Mouse (Mus musculus) E14TG2a.4 (cell line): ENCODE measurements around the gene Ifrd2.

Source experiments
- H3K27me3 ChIP-seq: 2 replicates; pipeline ENCODE4 v1.6.1; 2014; ENCODE audit warnings: low read length, control low read depth; ENCODE audit not compliant: insufficient read depth
- H3K36me3 ChIP-seq: 2 replicates; pipeline ENCODE4 v1.6.1; 2014; ENCODE audit warnings: low read length, control low read depth; ENCODE audit not compliant: insufficient read depth
- H3K4me1 ChIP-seq: replicated peaks from 2 replicates; pipeline ENCODE4 v1.6.1; 2014; ENCODE audit warnings: low read depth, low read length, control low read depth
- H3K4me3 ChIP-seq: replicated peaks from 2 replicates; pipeline ENCODE4 v1.5.1; 2014; ENCODE audit warnings: mild to moderate bottlenecking, low read length
- H3K9me3 ChIP-seq: 2 replicates; pipeline ENCODE4 v1.6.1; 2014; ENCODE audit warnings: low read length, control low read depth
- CTCF ChIP-seq: conservative IDR thresholded peaks from 2 replicates; pipeline ENCODE4 v1.5.1; 2014; ENCODE audit warnings: low read length
- NANOG ChIP-seq: IDR thresholded peaks from 2 replicates; pipeline ENCODE4 v1.6.1; 2014; ENCODE audit warnings: borderline replicate concordance, low read length, mixed read lengths
- POU5F1 ChIP-seq: IDR thresholded peaks from 2 replicates; pipeline ENCODE4 v1.6.1; 2014; ENCODE audit warnings: low read length, borderline replicate concordance

The Ifrd2 gene

DNA sequence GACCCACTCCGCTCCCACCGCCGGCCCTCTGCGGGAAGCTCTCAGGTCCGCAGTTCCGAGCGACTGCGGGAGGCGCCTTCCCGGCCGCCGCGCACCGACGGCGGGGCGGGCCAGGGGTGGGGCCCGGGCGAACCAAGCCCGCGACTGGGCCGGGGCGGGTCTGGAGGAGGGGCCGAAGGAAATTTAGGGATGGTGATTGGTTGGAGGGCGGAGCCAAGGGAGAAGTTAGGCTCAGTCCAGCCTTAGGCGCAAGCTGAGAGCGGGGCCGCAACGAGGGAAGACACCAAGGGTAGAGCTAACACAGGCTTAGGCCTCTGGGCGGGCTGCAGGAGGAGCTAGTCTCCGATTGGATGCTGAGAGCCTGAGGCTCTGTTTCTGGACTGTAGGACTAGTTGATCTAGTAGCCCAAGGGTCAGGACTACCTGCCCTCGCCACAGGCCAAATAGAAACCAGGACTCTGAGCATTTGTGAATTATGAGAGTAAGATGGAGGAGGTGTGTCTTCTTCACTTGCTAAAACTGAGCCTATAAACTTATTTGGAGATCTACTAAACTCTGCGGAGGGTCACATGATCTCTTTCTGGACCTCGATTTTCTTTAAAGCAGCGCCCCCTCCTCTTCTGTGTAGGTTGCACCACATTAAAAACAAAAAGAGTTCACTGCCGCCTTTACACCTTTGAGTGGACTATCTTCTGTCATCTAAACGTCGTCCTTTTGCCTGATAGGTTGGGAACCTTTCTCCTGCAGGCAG is 48.0 kb downstream of the Ifrd2 start, which contains the start of gene Gnai2:
Gnai2 (minus strand) TSS at position 89 of the 750 bp plus-strand sequence.
- peak within 1 kb of the TSS; percentile 88 for H3K4me3 ChIP-seq
- H3K27me3 ChIP-seq, result peaks cover 24% of the 10 kb centered on the region
- H3K4me1 ChIP-seq, result peaks cover 66% of the 10 kb centered on the region
- TF ChIP-seq POU5F1 (no peak), CTCF (no peak), NANOG (no peak)
- no peaks in the 10 kb centered on the region for H3K9me3 ChIP-seq
- peaks cover 15% of the 10 kb centered on the region for H3K36me3 ChIP-seq

DNA sequence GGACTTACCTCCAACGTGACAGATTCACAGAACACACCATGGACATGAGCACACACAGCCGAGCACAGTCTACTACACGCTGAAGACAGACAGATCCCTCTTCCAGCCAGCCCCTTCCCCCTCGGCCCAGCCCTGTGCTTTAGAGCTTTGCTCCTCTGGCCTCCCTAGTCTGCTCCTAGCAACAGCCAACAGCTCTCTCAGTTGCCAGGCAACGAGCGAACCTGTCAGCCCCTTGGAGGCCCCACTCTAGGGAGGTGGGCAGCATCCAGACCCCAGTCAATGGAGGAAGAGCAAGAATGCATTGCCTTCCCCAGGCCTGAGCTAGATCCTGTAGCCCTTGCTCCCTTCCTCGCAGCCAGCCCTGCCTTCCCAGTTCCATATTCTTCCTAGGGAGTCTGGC is 49.6 kb downstream of the Ifrd2 start:
- Histone ChIP-seq H3K27me3 (peaks cover 16% of the 10 kb centered on the region), H3K36me3 (peaks cover 9% of the 10 kb centered on the region), H3K4me1 (peaks cover 67% of the 10 kb centered on the region), H3K9me3 (no peaks in the 10 kb centered on the region), H3K4me3 (no peak overlapping the region)
- no peak for TF ChIP-seq POU5F1

DNA sequence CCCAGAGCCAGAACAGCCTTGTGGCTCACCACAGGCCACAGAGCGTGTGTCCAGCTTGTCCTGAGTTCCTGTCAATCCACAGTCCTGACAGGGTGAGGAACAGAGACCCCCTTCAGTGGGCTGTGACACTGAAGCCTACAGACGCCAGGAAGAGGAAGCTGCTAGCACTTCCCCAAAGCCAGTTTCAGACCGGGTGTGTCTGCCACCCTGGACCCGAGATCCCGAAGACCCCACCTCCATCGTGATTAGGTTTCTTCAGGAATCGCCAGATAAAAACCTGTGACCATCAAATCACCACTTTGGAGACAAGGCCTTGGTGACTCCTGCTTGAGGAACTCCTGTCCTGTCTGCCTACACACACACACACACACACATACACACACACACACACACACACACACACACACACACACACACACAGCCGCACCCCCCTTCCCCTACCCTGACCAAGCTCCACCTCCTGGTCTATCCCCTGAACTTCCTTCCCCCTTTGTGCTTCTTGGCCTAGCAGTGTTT is 52.9 kb downstream of the Ifrd2 start:
- H3K4me1 ChIP-seq, result peaks cover 70% of the 10 kb centered on the region
- no peak for TF ChIP-seq NANOG
- no peak for TF ChIP-seq CTCF
- TF ChIP-seq POU5F1, result no peak
- H3K27me3 ChIP-seq, result peaks cover 7% of the 10 kb centered on the region
- H3K36me3 ChIP-seq, result no peaks in the 10 kb centered on the region
- peak overlapping the region; percentile 52 for H3K4me3 ChIP-seq
- H3K9me3 ChIP-seq, result no peaks in the 10 kb centered on the region

DNA sequence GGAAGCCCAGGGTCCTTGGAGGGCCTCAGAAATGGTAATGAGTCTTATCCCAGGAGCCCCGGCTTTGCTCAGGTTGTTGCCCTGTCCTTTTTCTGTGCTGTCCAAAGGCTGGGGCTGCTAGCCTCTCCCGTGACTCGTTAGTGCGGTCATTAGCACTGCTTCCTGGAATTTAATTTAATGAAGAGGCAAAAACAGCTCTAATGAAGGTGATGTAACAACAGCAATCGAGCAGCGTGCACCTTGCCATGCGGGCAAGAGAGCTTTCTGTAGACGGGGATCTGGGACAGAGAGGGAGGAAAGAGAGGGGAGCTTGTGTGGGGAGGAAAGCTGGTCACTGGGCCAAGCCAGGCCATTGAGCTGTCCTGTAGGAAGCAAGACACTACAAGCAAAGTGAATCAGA is 54.2 kb downstream of the Ifrd2 start:
- Histone ChIP-seq H3K4me3 (peak overlapping the region; percentile 52; the same call in 1 of the 2 replicates), H3K9me3 (no peaks in the 10 kb centered on the region), H3K36me3 (no peaks in the 10 kb centered on the region), H3K27me3 (peaks cover 8% of the 10 kb centered on the region), H3K4me1 (peaks cover 62% of the 10 kb centered on the region)
- no peak for TF ChIP-seq CTCF
- TF ChIP-seq NANOG, result no peak
- no peak for TF ChIP-seq POU5F1
